Mouse (Mus musculus) R1 (cell line): ENCODE measurements around the gene Slc44a4.
"Not testable (repeated sequence)": the region's sequence is repeated elsewhere in the genome, so short reads cannot be mapped to it uniquely, and the experiment has no call there.

Experiments used
- DNase-seq: peaks from one replicate; pipeline ENCODE4 v3.0.0-alpha.2; 2018; ENCODE audit warnings: low read depth, low spot score

Slc44a4 gene

GRCm38 (mm10) chr17:34943128-34943815 lies 29.0 kb downstream of the Slc44a4 start:
- no peak for DNase-seq

- no peak for DNase-seq
Measured at GRCm38 (mm10) chr17:34944362-34944761, 30.1 kb downstream of the Slc44a4 start.

GRCm38 (mm10) chr17:34946486-34947140 lies 32.3 kb downstream of the Slc44a4 start:
- no peak for DNase-seq

GRCm38 (mm10) chr17:34947606-34948005 lies 33.3 kb downstream of the Slc44a4 start:
- DNase-seq = peak; percentile 70

- peak; percentile 52 for DNase-seq
Measured at GRCm38 (mm10) chr17:34948721-34949552, 34.7 kb downstream of the Slc44a4 start.

GRCm38 (mm10) chr17:34949553-34949969 lies 35.3 kb downstream of the Slc44a4 start:
- peak; percentile 91 for DNase-seq

GRCm38 (mm10) chr17:34950514-34951455 lies 36.5 kb downstream of the Slc44a4 start:
- DNase-seq = peak; percentile 88

- DNase-seq = no peak
Measured at GRCm38 (mm10) chr17:34951636-34952377, 37.5 kb downstream of the Slc44a4 start.

GRCm38 (mm10) chr17:34952378-34953040 lies 38.2 kb downstream of the Slc44a4 start:
- peak; percentile 88 for DNase-seq

GRCm38 (mm10) chr17:34953258-34953657 lies 39.0 kb downstream of the Slc44a4 start:
- DNase-seq = peak; percentile 67

- no peak for DNase-seq
Measured at GRCm38 (mm10) chr17:34953904-34954303, 39.6 kb downstream of the Slc44a4 start.

- no peak for DNase-seq
Measured at GRCm38 (mm10) chr17:34954831-34955230, 40.6 kb downstream of the Slc44a4 start.

- DNase-seq = no peak
Measured at GRCm38 (mm10) chr17:34955884-34956283, 41.6 kb downstream of the Slc44a4 start.

- DNase-seq = no peak
Measured at GRCm38 (mm10) chr17:34956340-34956739, 42.1 kb downstream of the Slc44a4 start.

- not testable (repeated sequence) for DNase-seq
Measured at GRCm38 (mm10) chr17:34957291-34957690, 43.0 kb downstream of the Slc44a4 start.

GRCm38 (mm10) chr17:34957966-34958365 lies 43.7 kb downstream of the Slc44a4 start:
- DNase-seq = not testable (repeated sequence)

GRCm38 (mm10) chr17:34958734-34959129 lies 44.5 kb downstream of the Slc44a4 start:
- not testable (repeated sequence) for DNase-seq

GRCm38 (mm10) chr17:34959130-34959778 lies 45.0 kb downstream of the Slc44a4 start, which contains the start of gene Hspa1b:
Gene Hspa1b, minus strand, starts transcription at chr17:34959238.
- DNase-seq = peak; percentile 93

- no peak for DNase-seq
Measured at GRCm38 (mm10) chr17:34959881-34960515, 45.7 kb downstream of the Slc44a4 start.
